Mouse (Mus musculus): Measurements from ENCODE around the gene Bhlhe41. TPM values are rescaled to one million over a fixed set of nuclear protein-coding genes. Genes with fewer than 3 reads are reported as not detected.

The Bhlhe41 gene
- polyA plus RNA-seq, 1 experiment from 2014 or later, result 2.9 TPM

GRCm38 (mm10) chr6:145829062-145829835, 36.1 kb downstream of the Bhlhe41 start:
- peaks cover 16% of the 10 kb centered on the region; the same call in 1 of the 2 replicates for H3K4me1 ChIP-seq
- no peak overlapping the region for H3K27ac ChIP-seq (replicated peaks)
- H3K9ac ChIP-seq (replicated peaks), result no peak overlapping the region
- WGBS, result 87% methylated on average over 16 of the region's 16 CpGs
- no peak overlapping the region for H3K4me2 ChIP-seq (replicated peaks)
- no peaks in the 10 kb centered on the region for H3K36me3 ChIP-seq
- no peaks in the 10 kb centered on the region for H3K9me3 ChIP-seq
- H3K4me3 ChIP-seq, result no peak overlapping the region
- no peak for ATAC-seq (replicated peaks)
- no peaks in the 10 kb centered on the region for H3K27me3 ChIP-seq

- 94% methylated on average over 4 of the region's 4 CpGs for WGBS
- no peaks in the 10 kb centered on the region for H3K36me3 ChIP-seq
- H3K9ac ChIP-seq (replicated peaks), result no peak overlapping the region
- peaks cover 11% of the 10 kb centered on the region; the same call in 1 of the 2 replicates for H3K4me1 ChIP-seq
- no peak overlapping the region for H3K4me3 ChIP-seq
- H3K4me2 ChIP-seq (replicated peaks), result no peak overlapping the region
- H3K9me3 ChIP-seq, result no peaks in the 10 kb centered on the region
- ATAC-seq (replicated peaks), result no peak
- H3K27me3 ChIP-seq, result no peaks in the 10 kb centered on the region
- no peak overlapping the region for H3K27ac ChIP-seq (replicated peaks)
Measured at GRCm38 (mm10) chr6:145826305-145826704, 39.1 kb downstream of the Bhlhe41 start.

- H3K9ac ChIP-seq (replicated peaks), result no peak overlapping the region
- no peaks in the 10 kb centered on the region for H3K27me3 ChIP-seq
- WGBS, result 62% methylated on average over 5 of the region's 5 CpGs
- no peak for ATAC-seq (replicated peaks)
- H3K4me2 ChIP-seq (replicated peaks), result no peak overlapping the region
- H3K4me3 ChIP-seq, result no peak overlapping the region
- no peaks in the 10 kb centered on the region for H3K4me1 ChIP-seq
- no peak overlapping the region for H3K27ac ChIP-seq (replicated peaks)
- no peaks in the 10 kb centered on the region for H3K36me3 ChIP-seq
- no peaks in the 10 kb centered on the region for H3K9me3 ChIP-seq
Measured at GRCm38 (mm10) chr6:145823588-145824234, 41.6 kb downstream of the Bhlhe41 start.

- no peak overlapping the region for H3K27ac ChIP-seq (replicated peaks)
- H3K4me1 ChIP-seq, result no peaks in the 10 kb centered on the region
- no peaks in the 10 kb centered on the region for H3K9me3 ChIP-seq
- no peak overlapping the region for H3K4me3 ChIP-seq
- H3K4me2 ChIP-seq (replicated peaks), result no peak overlapping the region
- H3K36me3 ChIP-seq, result no peaks in the 10 kb centered on the region
- no peaks in the 10 kb centered on the region for H3K27me3 ChIP-seq
- ATAC-seq (replicated peaks), result peak; percentile 38; the same call in 1 of the 2 replicates
- H3K9ac ChIP-seq (replicated peaks), result no peak overlapping the region
- 35% methylated on average over 6 of the region's 6 CpGs for WGBS
Measured at GRCm38 (mm10) chr6:145823103-145823502, 42.3 kb downstream of the Bhlhe41 start.

GRCm38 (mm10) chr6:145822218-145822617, 43.1 kb downstream of the Bhlhe41 start:
- 76% methylated on average over 5 of the region's 5 CpGs for WGBS

GRCm38 (mm10) chr6:145819151-145819550, 46.2 kb downstream of the Bhlhe41 start:
- no peak for ATAC-seq (replicated peaks)

More at GRCm38 (mm10) chr6:145822218-145822617, 43.1 kb downstream of the Bhlhe41 start:
- Histone ChIP-seq H3K9ac (replicated peaks) (no peak overlapping the region), H3K9me3 (no peaks in the 10 kb centered on the region), H3K27me3 (no peaks in the 10 kb centered on the region), H3K4me3 (no peak overlapping the region), H3K36me3 (no peaks in the 10 kb centered on the region), H3K4me2 (replicated peaks) (no peak overlapping the region), H3K27ac (replicated peaks) (no peak overlapping the region), H3K4me1 (no peaks in the 10 kb centered on the region)
- ATAC-seq (replicated peaks), result no peak

GRCm38 (mm10) chr6:145815200-145815599, 50.2 kb downstream of the Bhlhe41 start:
- H3K4me2 ChIP-seq (replicated peaks), result no peak overlapping the region
- no peaks in the 10 kb centered on the region for H3K9me3 ChIP-seq
- no peak for ATAC-seq (replicated peaks)
- no peaks in the 10 kb centered on the region for H3K4me1 ChIP-seq
- H3K36me3 ChIP-seq, result no peaks in the 10 kb centered on the region
- no peak overlapping the region for H3K9ac ChIP-seq (replicated peaks)
- no peak overlapping the region for H3K4me3 ChIP-seq
- WGBS, result 36% methylated on average over 15 of the region's 15 CpGs
- H3K27ac ChIP-seq (replicated peaks), result no peak overlapping the region
- H3K27me3 ChIP-seq, result no peaks in the 10 kb centered on the region

More at GRCm38 (mm10) chr6:145819151-145819550, 46.2 kb downstream of the Bhlhe41 start:
- Histone ChIP-seq H3K9ac (replicated peaks) (no peak overlapping the region), H3K27ac (replicated peaks) (no peak overlapping the region), H3K36me3 (no peaks in the 10 kb centered on the region), H3K9me3 (no peaks in the 10 kb centered on the region), H3K4me1 (no peaks in the 10 kb centered on the region), H3K27me3 (no peaks in the 10 kb centered on the region), H3K4me2 (replicated peaks) (no peak overlapping the region), H3K4me3 (no peak overlapping the region)
- WGBS, result 92% methylated on average over 9 of the region's 9 CpGs

- 97% methylated on average over 1 of the region's 1 CpGs for WGBS
- H3K4me2 ChIP-seq (replicated peaks), result no peak overlapping the region
- H3K36me3 ChIP-seq, result no peaks in the 10 kb centered on the region
- no peaks in the 10 kb centered on the region for H3K9me3 ChIP-seq
- no peak overlapping the region for H3K27ac ChIP-seq (replicated peaks)
- no peaks in the 10 kb centered on the region for H3K27me3 ChIP-seq
- ATAC-seq (replicated peaks), result no peak
- H3K9ac ChIP-seq (replicated peaks), result no peak overlapping the region
- no peak overlapping the region for H3K4me3 ChIP-seq
- H3K4me1 ChIP-seq, result no peaks in the 10 kb centered on the region
Measured at GRCm38 (mm10) chr6:145811174-145811573, 54.2 kb downstream of the Bhlhe41 start.

GRCm38 (mm10) chr6:145810015-145810414, 55.3 kb downstream of the Bhlhe41 start:
- 59% methylated on average over 6 of the region's 6 CpGs for WGBS
- H3K4me3 ChIP-seq, result no peak overlapping the region
- no peak overlapping the region for H3K9ac ChIP-seq (replicated peaks)
- no peaks in the 10 kb centered on the region for H3K9me3 ChIP-seq
- H3K27me3 ChIP-seq, result no peaks in the 10 kb centered on the region
- no peak for ATAC-seq (replicated peaks)
- no peak overlapping the region for H3K4me2 ChIP-seq (replicated peaks)
- H3K36me3 ChIP-seq, result no peaks in the 10 kb centered on the region
- no peaks in the 10 kb centered on the region for H3K4me1 ChIP-seq
- H3K27ac ChIP-seq (replicated peaks), result no peak overlapping the region

- Histone ChIP-seq H3K9ac (replicated peaks) (no peak overlapping the region), H3K4me2 (replicated peaks) (no peak overlapping the region), H3K27me3 (no peaks in the 10 kb centered on the region), H3K4me1 (no peaks in the 10 kb centered on the region), H3K27ac (replicated peaks) (no peak overlapping the region), H3K9me3 (no peaks in the 10 kb centered on the region), H3K36me3 (no peaks in the 10 kb centered on the region), H3K4me3 (no peak overlapping the region)
- ATAC-seq (replicated peaks), result no peak
- 78% methylated on average over 7 of the region's 7 CpGs for WGBS
Measured at GRCm38 (mm10) chr6:145809566-145809965, 55.8 kb downstream of the Bhlhe41 start.

Data from forebrain, embryonic 15.5 days (tissue).